Mouse (Mus musculus) MEL (cell line): Measurements from ENCODE around the gene Mov10l1. TPM values are rescaled to one million over a fixed set of nuclear protein-coding genes. Genes with fewer than 3 reads are reported as not detected.

Source experiments
- DNase-seq: peaks from one replicate; pipeline ENCODE4 v3.0.0; 2011; ENCODE audit warnings: low read depth, low spot score
- H3K27ac ChIP-seq: 2 replicates; pipeline ENCODE4 v1.5.1; 2012; ENCODE audit warnings: low read depth, mild to moderate bottlenecking, control low read depth, low read length, moderate library complexity; ENCODE audit not compliant: control insufficient read depth
- H3K27me3 ChIP-seq, 2 experiments: fragments of 150-350 bp in 1 of 2; sonication (generic) in 1 of 2; 2 replicates each; pipeline ENCODE4 v1.6.1; 2012; ENCODE audit warnings: low read length in 2 of 2, mild to moderate bottlenecking in 2 of 2, improper control_type of control experiment in 1 of 2, moderate library complexity in 1 of 2; ENCODE audit not compliant: insufficient read depth in 2 of 2, control insufficient read depth in 1 of 2
- H3K36me3 ChIP-seq, 2 experiments: 2 replicates each; pipeline ENCODE4 v1.6.1; 2012 to 2014; ENCODE audit warnings: low read length in 2 of 2, improper control_type of control experiment in 1 of 2, inconsistent platforms in 1 of 2, mild to moderate bottlenecking in 1 of 2; ENCODE audit not compliant: insufficient read depth in 2 of 2, control insufficient read depth in 1 of 2
- H3K4me1 ChIP-seq, 2 experiments: fragments of 150-350 bp in 1 of 2; sonication (generic) in 1 of 2; 2 replicates each; pipeline ENCODE4 v1.6.1; 2012; ENCODE audit warnings: low read length in 2 of 2, improper control_type of control experiment in 1 of 2, mild to moderate bottlenecking in 1 of 2; ENCODE audit not compliant: insufficient read depth in 2 of 2, control insufficient read depth in 1 of 2
- H3K4me3 ChIP-seq, 2 experiments: fragments of 150-350 bp in 1 of 2; sonication (generic) in 1 of 2; 2 replicates each; pipeline ENCODE4 v1.5.1; 2012; ENCODE audit warnings: low read depth in 2 of 2, low read length in 2 of 2, mild to moderate bottlenecking in 2 of 2, moderate library complexity in 2 of 2, control low read depth in 1 of 2, improper control_type of control experiment in 1 of 2; ENCODE audit not compliant: control insufficient read depth in 1 of 2, insufficient read depth in 1 of 2
- H3K79me2 ChIP-seq: 2 replicates; pipeline ENCODE4 v1.6.1; 2012; ENCODE audit warnings: mild to moderate bottlenecking, low read length, moderate library complexity; ENCODE audit not compliant: control insufficient read depth, poor library complexity, insufficient read depth
- H3K9ac ChIP-seq: 2 replicates; pipeline ENCODE4 v1.6.1; 2012; ENCODE audit warnings: low read depth, mild to moderate bottlenecking, control low read depth, low read length, moderate library complexity; ENCODE audit not compliant: control insufficient read depth, poor library complexity, severe bottlenecking
- H3K9me3 ChIP-seq: fragments of 150-350 bp; sonication (generic); replicated peaks from 2 replicates; pipeline ENCODE4 v1.6.1; 2012; ENCODE audit warnings: mild to moderate bottlenecking, low read length, improper control_type of control experiment, moderate library complexity; ENCODE audit not compliant: insufficient read depth
- CHD1 ChIP-seq: IDR thresholded peaks from 2 replicates; pipeline ENCODE4 v1.6.1; 2012; ENCODE audit warnings: low read depth, mild to moderate bottlenecking, inconsistent platforms, low read length, improper control_type of control experiment
- CHD2 ChIP-seq: IDR thresholded peaks from 2 replicates; pipeline ENCODE4 v1.6.1; 2011; ENCODE audit warnings: low read length, improper control_type of control experiment
- E2F4 ChIP-seq: IDR thresholded peaks from 2 replicates; pipeline ENCODE4 v1.6.1; 2011; ENCODE audit warnings: low read depth, low read length, improper control_type of control experiment, borderline replicate concordance
- GABPA ChIP-seq: IDR thresholded peaks from 2 replicates; pipeline ENCODE4 v1.6.1; 2012; ENCODE audit warnings: low read depth, mild to moderate bottlenecking, inconsistent platforms, low read length, improper control_type of control experiment, moderate library complexity
- GATA1 ChIP-seq: IDR thresholded peaks from 2 replicates; pipeline ENCODE4 v1.6.1; 2011; ENCODE audit warnings: low read depth, low read length, improper control_type of control experiment
- MEF2A ChIP-seq: IDR thresholded peaks from 2 replicates; pipeline ENCODE4 v1.6.1; 2014; ENCODE audit warnings: low read depth, mild to moderate bottlenecking, inconsistent platforms, low read length, improper control_type of control experiment; ENCODE audit not compliant: poor library complexity, insufficient replicate concordance, severe bottlenecking; ENCODE audit errors: extremely low read depth
- MYC ChIP-seq: IDR thresholded peaks from 2 replicates; pipeline ENCODE4 v1.6.1; 2011; ENCODE audit warnings: low read depth, mild to moderate bottlenecking, low read length, improper control_type of control experiment, moderate library complexity
- POLR2A ChIP-seq, 2 experiments: IDR thresholded peaks; 2 replicates each; pipeline ENCODE4 v1.6.1; 2011 to 2012; ENCODE audit warnings: low read length in 2 of 2, mild to moderate bottlenecking in 2 of 2, control low read depth in 1 of 2, improper control_type of control experiment in 1 of 2, low read depth in 1 of 2, moderate library complexity in 1 of 2; ENCODE audit not compliant: control insufficient read depth in 1 of 2, insufficient read depth in 1 of 2, poor library complexity in 1 of 2
- SIN3A ChIP-seq: IDR thresholded peaks from 2 replicates; pipeline ENCODE4 v1.6.1; 2012; ENCODE audit warnings: low read length, improper control_type of control experiment, inconsistent platforms
- TBP ChIP-seq: IDR thresholded peaks from 2 replicates; pipeline ENCODE4 v1.8.0; 2011; ENCODE audit warnings: low read depth, low read length, improper control_type of control experiment
- UBTF ChIP-seq: IDR thresholded peaks from 2 replicates; pipeline ENCODE4 v1.6.1; 2012; ENCODE audit warnings: low read depth, mild to moderate bottlenecking, inconsistent platforms, low read length, improper control_type of control experiment, moderate library complexity, borderline replicate concordance; ENCODE audit not compliant: insufficient read depth
- USF1 ChIP-seq: IDR thresholded peaks from 2 replicates; pipeline ENCODE4 v1.6.1; 2014; ENCODE audit warnings: low read depth, mild to moderate bottlenecking, inconsistent platforms, low read length, improper control_type of control experiment, moderate library complexity
- ZC3H11A ChIP-seq: IDR thresholded peaks from 2 replicates; pipeline ENCODE4 v1.6.1; 2012; ENCODE audit warnings: low read depth, mild to moderate bottlenecking, inconsistent platforms, low read length, improper control_type of control experiment
- ZNF384 ChIP-seq: IDR thresholded peaks from 2 replicates; pipeline ENCODE4 v1.6.1; 2012; ENCODE audit warnings: low read depth, mild to moderate bottlenecking, inconsistent platforms, low read length, improper control_type of control experiment
- polyA plus RNA-seq, 2 experiments: library from polyadenylated mRNA; stranded (reverse) in 1 of 2; unstranded in 1 of 2; fragments of >175 nt in 1 of 2; fragments of >200 nt in 1 of 2; gene quantifications; 2 replicates each; pipeline versions ENCODE4 v1.2.1 to v1.2.4; 2012; ENCODE audit warnings: low replicate concordance in 2 of 2, low read depth in 1 of 2; ENCODE audit not compliant: insufficient read length in 2 of 2, insufficient read depth in 1 of 2, missing spikeins in 1 of 2
- total RNA-seq: library from RNA; depleted of rRNA; stranded (reverse); fragments of 300-350 nt; gene quantifications from 2 replicates; pipeline ENCODE4 v1.2.3, GENCODE M21; 2012

Gene Mov10l1
- total and polyA plus RNA-seq, 3 experiments: not detected

DNA sequence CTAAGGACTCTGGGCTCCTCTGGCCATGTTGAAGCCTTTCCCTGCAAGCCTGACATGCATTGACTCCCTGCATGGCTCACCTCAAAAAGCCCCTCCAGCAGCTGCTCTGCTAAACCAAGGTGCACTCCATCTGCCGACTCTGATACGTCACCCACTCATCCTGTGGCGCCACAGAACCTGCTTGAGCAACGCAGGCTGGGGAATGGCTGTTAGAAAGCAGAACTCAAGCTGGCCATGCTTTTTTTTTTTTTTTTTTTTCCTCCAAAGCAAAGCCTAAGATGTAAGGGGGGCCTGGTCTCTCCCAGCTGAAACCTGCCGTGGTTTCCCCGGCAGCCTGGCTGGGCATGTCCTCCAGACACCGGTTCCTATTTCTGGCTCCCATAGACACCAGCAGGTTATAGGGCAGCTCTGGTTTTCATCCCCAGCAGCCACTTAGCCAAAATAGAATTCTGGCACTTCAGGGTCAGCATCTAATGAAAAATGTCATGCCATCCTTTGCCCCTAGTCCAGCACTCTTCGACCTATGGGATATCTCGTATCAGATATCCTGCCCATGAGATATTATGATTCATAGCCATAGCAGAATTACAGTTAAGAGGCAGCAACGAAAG lies 91.4 kb downstream of the Mov10l1 start:
- H3K4me1 ChIP-seq: peaks cover 0 to 24% of the 10 kb centered on the region in 2 experiments; a peak in 3 of 4 replicates
- H3K36me3 ChIP-seq: peaks cover 0 to 15% of the 10 kb centered on the region in 2 experiments; a peak in 2 of 4 replicates
- no peak overlapping the region for H3K9ac ChIP-seq
- peak; percentile 35 for DNase-seq
- peaks cover 0 to 4% of the 10 kb centered on the region in 2 experiments; a peak in 1 of 4 replicates for H3K27me3 ChIP-seq
- no peak overlapping the region for H3K27ac ChIP-seq
- peaks cover 20% of the 10 kb centered on the region for H3K79me2 ChIP-seq
- TF ChIP-seq MYC (no peak), UBTF (no peak), ZNF384 (peak; percentile 84), SIN3A (no peak), USF1 (no peak), GATA1 (no peak)
- TF ChIP-seq, all 39 proteins: peak for 1
- Histone ChIP-seq H3K9me3 (no peaks in the 10 kb centered on the region), H3K4me3 (no peak overlapping the region)

DNA sequence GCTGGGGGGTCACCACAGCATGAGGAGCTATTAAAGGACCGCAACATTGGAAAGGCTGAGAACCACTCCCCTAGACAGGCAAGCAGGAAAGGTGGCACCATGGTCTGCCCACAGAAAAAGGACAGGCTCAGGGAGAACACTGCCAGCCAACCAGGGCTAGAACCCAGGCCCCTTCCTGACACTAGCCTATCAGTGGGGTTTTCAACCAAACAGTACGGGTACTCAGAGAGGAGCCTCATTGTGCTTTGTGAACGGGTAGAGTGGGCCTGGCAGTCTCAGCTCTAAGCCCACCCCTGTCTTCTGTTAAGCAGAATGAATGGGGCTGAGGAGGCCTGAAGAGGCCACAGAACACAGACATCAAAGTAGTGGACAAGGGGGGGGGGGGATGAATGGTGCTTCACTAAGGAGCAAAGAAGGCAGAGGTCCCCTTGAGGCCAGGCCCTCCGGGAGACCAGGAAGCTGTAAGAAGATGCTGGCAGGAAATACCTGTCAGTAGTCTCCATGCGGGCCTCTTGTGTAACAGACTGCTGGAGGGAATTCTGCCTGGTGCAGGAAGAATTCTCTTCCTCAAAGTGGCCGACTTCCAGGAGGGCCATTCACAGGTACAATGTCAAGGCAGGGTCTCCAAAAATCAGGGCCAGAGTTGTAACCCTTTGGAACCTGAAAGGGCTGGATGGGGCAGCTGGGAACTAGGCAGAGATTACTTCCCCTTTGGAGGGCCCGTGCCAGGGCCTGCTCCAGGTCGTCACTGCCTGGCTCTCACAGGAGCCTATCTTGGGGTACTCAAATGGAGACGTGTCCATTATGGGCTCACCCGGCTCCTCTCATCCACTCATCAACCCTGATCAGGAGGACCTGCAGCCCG lies 92.1 kb downstream of the Mov10l1 start, which contains the start of gene Trabd:
Trabd (plus strand) TSS at position 512 of the 865 bp plus-strand sequence.
- Histone ChIP-seq H3K36me3 (peaks cover 3 to 15% of the 10 kb centered on the region in 2 experiments), H3K27ac (peak within 1 kb of the TSS; percentile 69), H3K9ac (peak within 1 kb of the TSS; percentile 85), H3K27me3 (peaks cover 0 to 4% of the 10 kb centered on the region in 2 experiments; a peak in 1 of 4 replicates), H3K9me3 (no peaks in the 10 kb centered on the region), H3K4me1 (peaks cover 0 to 24% of the 10 kb centered on the region in 2 experiments; a peak in 3 of 4 replicates), H3K79me2 (peaks cover 22% of the 10 kb centered on the region), H3K4me3 (peak within 1 kb of the TSS; percentile 94 to 96)
- no peak for TF ChIP-seq E2F4
- no peak for TF ChIP-seq POLR2A (IDR thresholded peaks at IDR 0.05; ENCODE audit: control insufficient read depth in 1 of 2, insufficient read depth in 1 of 2, low read depth in 1 of 2, low read length in 2 of 2, poor library complexity in 1 of 2)
- TF ChIP-seq CHD2: no peak
- TF ChIP-seq GABPA: no peak
- TF ChIP-seq ZC3H11A: no peak
- TF ChIP-seq MEF2A: no peak
- TF ChIP-seq CHD1: no peak
- TF ChIP-seq TBP: 0 out of 2 replicates have a peak, but pooled peaks have one; percentile 26
- DNase-seq: peak; percentile 69
